Mouse (Mus musculus) myocyte (in vitro differentiated cells): ENCODE measurements around the gene Espl1. TPM values are rescaled to one million over a fixed set of nuclear protein-coding genes. Genes with fewer than 3 reads are reported as not detected.
A peak's percentile ranks its signal among the peaks of the same experiment; 100 is the strongest.

Experiments
- H3K27me3 ChIP-seq: one replicate; pipeline ENCODE4 v1.6.1; 2011; ENCODE audit not compliant: control insufficient read depth, insufficient read depth, insufficient read length
- H3K36me3 ChIP-seq: one replicate; pipeline ENCODE4 v1.6.1; 2011; ENCODE audit not compliant: control insufficient read depth, insufficient read depth
- H3K4me2 ChIP-seq: one replicate; pipeline ENCODE4 v1.6.1; 2011; ENCODE audit warnings: low read depth, control low read depth
- H3K4me3 ChIP-seq: one replicate; pipeline ENCODE4 v1.5.1; 2011; ENCODE audit warnings: mild to moderate bottlenecking, control low read depth, moderate library complexity
- H3K79me2 ChIP-seq: one replicate; pipeline ENCODE4 v1.6.1; 2011; ENCODE audit not compliant: control insufficient read depth, insufficient read depth
- H3ac ChIP-seq: one replicate; pipeline ENCODE4 v1.6.1; 2011; ENCODE audit not compliant: control insufficient read depth, insufficient read length
- CEBPB ChIP-seq: IDR thresholded peaks from 2 replicates; pipeline ENCODE4 v1.6.1; 2011; ENCODE audit warnings: mild to moderate bottlenecking, moderate library complexity; ENCODE audit not compliant: poor library complexity, insufficient read depth, severe bottlenecking
- E2F4 ChIP-seq: IDR thresholded peaks from one replicate; pipeline ENCODE4 v1.6.1; 2011; ENCODE audit warnings: mild to moderate bottlenecking, control low read depth, moderate library complexity; ENCODE audit not compliant: insufficient read depth
- MAX ChIP-seq: IDR thresholded peaks from one replicate; pipeline ENCODE4 v1.6.1; 2011; ENCODE audit warnings: low read depth, mild to moderate bottlenecking, control low read depth
- MYOD1 ChIP-seq, 3 experiments: IDR thresholded peaks; one replicate each; pipeline ENCODE4 v1.6.1; 2011; ENCODE audit warnings: control low read depth in 2 of 3, low read depth in 2 of 3, mild to moderate bottlenecking in 2 of 3, moderate library complexity in 1 of 3; ENCODE audit not compliant: insufficient read length in 2 of 3, control insufficient read depth in 1 of 3
- MYOG ChIP-seq, 3 experiments: IDR thresholded peaks; one replicate each; pipeline ENCODE4 v1.6.1; 2011; ENCODE audit warnings: control low read depth in 2 of 3, low read depth in 2 of 3, mild to moderate bottlenecking in 2 of 3; ENCODE audit not compliant: insufficient read length in 2 of 3, control insufficient read depth in 1 of 3, insufficient read depth in 1 of 3
- POLR2A ChIP-seq: IDR thresholded peaks from one replicate; pipeline ENCODE4 v1.6.1; 2011; ENCODE audit warnings: low read depth, mild to moderate bottlenecking, control low read depth, moderate library complexity; ENCODE audit not compliant: insufficient read length
- POLR2AphosphoS2 ChIP-seq: IDR thresholded peaks from one replicate; pipeline ENCODE4 v1.6.1; 2011; ENCODE audit warnings: low read depth, control low read depth; ENCODE audit not compliant: insufficient read length
- REST ChIP-seq: IDR thresholded peaks from one replicate; pipeline ENCODE4 v1.6.1; 2011; ENCODE audit warnings: mild to moderate bottlenecking, control low read depth, moderate library complexity; ENCODE audit not compliant: insufficient read depth, insufficient read length
- SRF ChIP-seq: IDR thresholded peaks from one replicate; pipeline ENCODE4 v1.6.1; 2011; ENCODE audit warnings: low read depth; ENCODE audit not compliant: control insufficient read depth, insufficient read length
- TCF12 ChIP-seq: IDR thresholded peaks from one replicate; pipeline ENCODE4 v1.6.1; 2011; ENCODE audit warnings: mild to moderate bottlenecking, control low read depth; ENCODE audit not compliant: poor library complexity, insufficient read depth, severe bottlenecking
- TCF3 ChIP-seq: IDR thresholded peaks from one replicate; pipeline ENCODE4 v1.6.1; 2011; ENCODE audit warnings: low read depth, control low read depth; ENCODE audit not compliant: insufficient read length
- USF1 ChIP-seq: IDR thresholded peaks from one replicate; pipeline ENCODE4 v1.6.1; 2011; ENCODE audit warnings: low read depth, mild to moderate bottlenecking, control low read depth, moderate library complexity
- polyA plus RNA-seq: library from polyadenylated mRNA; unstranded; fragments of >200 nt; fragmentation: generic; extraction: Trizol; gene quantifications from one replicate; pipeline ENCODE4 v1.2.1, GENCODE M21; 2012; ENCODE audit warnings: missing spikeins

Espl1 gene
- polyA plus RNA-seq: 16.7 TPM

- Histone ChIP-seq H3K27me3 (no peaks in the 10 kb centered on the region), H3ac (peak within 1 kb of the TSS; percentile 38), H3K4me3 (peak within 1 kb of the TSS; percentile 75), H3K36me3 (peaks cover 11% of the 10 kb centered on the region), H3K79me2 (peaks cover 24% of the 10 kb centered on the region), H3K4me2 (peak within 1 kb of the TSS; percentile 99)
- no peak for TF ChIP-seq TCF12
- no peak for TF ChIP-seq TCF3
- no peak for TF ChIP-seq MAX
- peak; percentile 16 for TF ChIP-seq SRF
- no peak for TF ChIP-seq MYOG (IDR thresholded peaks at IDR 0.05; ENCODE audit: control insufficient read depth in 1 of 3, insufficient read depth in 1 of 3, insufficient read length in 2 of 3, low read depth in 2 of 3)
- TF ChIP-seq MYOD1 (IDR thresholded peaks at IDR 0.05; ENCODE audit: control insufficient read depth in 1 of 3, insufficient read length in 2 of 3, low read depth in 2 of 3): peak in 2 of 3 experiments; percentile 0 to 15
- peak; percentile 99 for TF ChIP-seq E2F4
- TF ChIP-seq POLR2A: peak; percentile 95
- TF ChIP-seq USF1: peak; percentile 100
- peak; percentile 92 for TF ChIP-seq POLR2AphosphoS2
- no peak for TF ChIP-seq REST
- TF ChIP-seq CEBPB: no peak
These were observed at the start of gene Espl1 for GRCm38 (mm10) chr15:102295633-102296367. Espl1 (plus strand) TSS chr15:102296266.

GRCm38 (mm10) chr15:102246866-102247251 lies 49.2 kb upstream of the Espl1 start:
- H3K27me3 ChIP-seq: no peaks in the 10 kb centered on the region

GRCm38 (mm10) chr15:102247252-102248130 lies 48.6 kb upstream of the Espl1 start:
- H3K27me3 ChIP-seq: no peaks in the 10 kb centered on the region

More at GRCm38 (mm10) chr15:102246866-102247251, 49.2 kb upstream of the Espl1 start:
- Histone ChIP-seq H3K4me2 (peak overlapping the region; percentile 100), H3K36me3 (peaks cover 8% of the 10 kb centered on the region), H3K4me3 (peak overlapping the region; percentile 77), H3ac (peak overlapping the region; percentile 58), H3K79me2 (peaks cover 39% of the 10 kb centered on the region)
- no peak for TF ChIP-seq SRF
- TF ChIP-seq MYOG (IDR thresholded peaks at IDR 0.05; ENCODE audit: control insufficient read depth in 1 of 3, insufficient read depth in 1 of 3, insufficient read length in 2 of 3, low read depth in 2 of 3): no peak
- no peak for TF ChIP-seq TCF3
- TF ChIP-seq POLR2AphosphoS2: peak; percentile 94
- TF ChIP-seq TCF12: no peak
- TF ChIP-seq USF1: no peak
- TF ChIP-seq POLR2A: peak; percentile 51
- TF ChIP-seq REST: no peak
- TF ChIP-seq MAX: no peak

GRCm38 (mm10) chr15:102248131-102248811 lies 47.8 kb upstream of the Espl1 start:
- TF ChIP-seq POLR2A (peak; percentile 16), E2F4 (no peak)
- Histone ChIP-seq H3K36me3 (peaks cover 9% of the 10 kb centered on the region), H3K4me2 (peak overlapping the region; percentile 93), H3K27me3 (no peaks in the 10 kb centered on the region), H3K4me3 (peak overlapping the region; percentile 77), H3ac (peak overlapping the region; percentile 58), H3K79me2 (peaks cover 25% of the 10 kb centered on the region)

More at GRCm38 (mm10) chr15:102247252-102248130, 48.6 kb upstream of the Espl1 start:
- peaks cover 33% of the 10 kb centered on the region for H3K79me2 ChIP-seq
- peak overlapping the region; percentile 58 for H3ac ChIP-seq
- peaks cover 9% of the 10 kb centered on the region for H3K36me3 ChIP-seq
- peak overlapping the region; percentile 77 for H3K4me3 ChIP-seq
- H3K4me2 ChIP-seq: peak overlapping the region; percentile 93
- TF ChIP-seq TCF12 (no peak), USF1 (no peak), MYOG (IDR thresholded peaks at IDR 0.05; ENCODE audit: control insufficient read depth in 1 of 3, insufficient read depth in 1 of 3, insufficient read length in 2 of 3, low read depth in 2 of 3) (no peak), SRF (no peak), POLR2AphosphoS2 (peak; percentile 60), CEBPB (no peak), POLR2A (peak; percentile 55), TCF3 (no peak), MYOD1 (IDR thresholded peaks at IDR 0.05; ENCODE audit: control insufficient read depth in 1 of 3, insufficient read length in 2 of 3, low read depth in 2 of 3) (no peak), REST (no peak), MAX (no peak), E2F4 (peak; percentile 13)
